Mouse (Mus musculus) small intestine, adult 2 months (tissue): ENCODE data around the gene Prr13.

Experiments
- CTCF ChIP-seq: fragments of 200-500 bp; IDR thresholded peaks from 2 replicates; pipeline ENCODE4 v1.5.1; 2012; ENCODE audit warnings: low read depth, mild to moderate bottlenecking, control low read depth, inconsistent platforms, low read length, moderate library complexity, mixed read lengths; ENCODE audit not compliant: insufficient replicate concordance, insufficient read length; ENCODE audit errors: extremely low read depth
- POLR2A ChIP-seq: fragments of 200-500 bp; IDR thresholded peaks from 2 replicates; pipeline ENCODE4 v1.6.1; 2012; ENCODE audit warnings: low read depth, mild to moderate bottlenecking, control low read depth, inconsistent platforms, low read length, moderate library complexity

DNA sequence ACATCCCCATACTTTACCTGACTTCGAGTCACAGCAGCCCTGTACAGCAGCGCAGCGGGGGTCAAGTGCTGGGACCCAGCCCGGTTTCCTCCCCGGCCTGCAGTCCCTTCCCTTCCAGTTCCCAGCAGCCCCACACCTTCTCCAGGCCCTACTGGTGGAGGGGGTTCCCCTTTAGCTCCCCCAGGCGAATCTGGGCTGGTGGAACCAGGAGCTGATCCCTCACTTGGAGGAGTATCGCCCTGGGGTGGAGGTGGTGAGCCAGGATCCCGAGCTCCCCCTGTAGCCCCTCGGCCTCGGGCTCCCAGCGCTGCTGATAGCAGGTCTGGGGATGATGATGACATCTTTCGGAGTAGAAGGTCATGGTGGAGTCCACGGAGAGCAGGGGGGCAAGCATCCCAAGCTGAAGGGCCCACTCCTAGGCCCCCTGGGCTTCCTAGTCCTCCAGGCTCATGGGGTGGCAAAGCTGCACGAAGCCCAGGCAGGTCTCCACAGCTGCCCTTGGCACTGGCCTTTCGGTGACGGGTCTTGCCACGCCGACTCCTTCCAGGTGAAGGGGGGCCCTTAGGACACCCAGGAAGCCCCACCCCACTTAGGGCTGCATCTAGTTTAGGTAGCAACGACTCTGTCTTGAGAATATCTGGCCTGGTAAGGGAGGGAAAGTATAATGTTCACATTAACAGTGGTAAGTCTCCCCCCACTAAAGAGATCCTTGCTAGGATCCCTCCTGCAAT lies 42.4 kb downstream of the Prr13 start:
- no peak for TF ChIP-seq CTCF
- no peak for TF ChIP-seq POLR2A
